Mouse (Mus musculus) urinary bladder, adult 2 months (tissue): ENCODE results near the gene Prim2. TPM values are rescaled to one million over a fixed set of nuclear protein-coding genes. Genes with fewer than 3 reads are reported as not detected.

Experiments used
- DNase-seq: peaks from one replicate; pipeline ENCODE4 v3.0.0; 2022; ENCODE audit warnings: low spot score
- polyA plus RNA-seq: library from polyadenylated mRNA; depleted of rRNA; stranded (reverse); fragments of >200 nt; gene quantifications from 2 replicates; pipeline ENCODE4 v1.2.3, GENCODE M21; 2012

The Prim2 gene
- polyA plus RNA-seq, 1 experiment, result 10.8 TPM

GRCm38 (mm10) chr1:33604087-33604699 is 65.4 kb downstream of the Prim2 start:
- no peak for DNase-seq

DNA sequence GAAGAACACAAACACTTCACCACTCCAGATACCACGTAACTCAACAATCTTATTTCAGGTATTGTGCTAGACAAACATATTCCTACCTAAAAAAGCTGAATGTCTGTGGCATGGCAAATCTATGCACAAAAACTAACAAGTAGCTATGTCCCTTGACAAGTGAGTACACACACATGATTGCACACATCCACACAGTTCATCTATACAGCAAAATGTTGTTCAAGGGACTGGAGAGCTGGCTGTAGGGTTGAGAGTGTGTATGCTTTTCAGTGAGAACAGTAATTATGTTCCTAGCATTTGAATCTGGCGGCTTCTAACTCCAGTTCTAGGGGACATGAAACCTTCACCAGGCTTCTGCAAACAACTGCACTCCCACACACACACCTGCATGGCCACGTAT is 69.9 kb downstream of the Prim2 start:
- DNase-seq, result no peak

GRCm38 (mm10) chr1:33599019-33599667 is 70.5 kb downstream of the Prim2 start:
- DNase-seq, result no peak

DNA sequence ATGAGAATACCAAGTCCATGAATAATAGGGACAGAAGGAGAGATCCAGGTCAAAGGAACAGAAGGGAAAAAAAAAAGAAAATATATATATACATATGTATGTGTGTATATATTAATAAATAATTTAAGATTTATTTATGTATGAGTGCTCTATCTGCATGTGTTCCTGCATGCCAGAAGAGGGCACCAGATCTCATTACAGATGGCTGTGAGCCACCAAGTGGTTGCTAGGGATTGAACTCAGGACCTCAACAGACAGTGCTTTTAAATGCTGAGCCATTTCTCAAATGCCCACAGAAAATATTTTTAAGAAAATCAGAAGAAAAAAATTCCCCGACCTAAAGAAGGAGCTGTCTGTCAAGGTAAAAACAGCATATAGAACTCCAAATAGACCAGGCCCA is 72.6 kb downstream of the Prim2 start:
- DNase-seq, result no peak

DNA sequence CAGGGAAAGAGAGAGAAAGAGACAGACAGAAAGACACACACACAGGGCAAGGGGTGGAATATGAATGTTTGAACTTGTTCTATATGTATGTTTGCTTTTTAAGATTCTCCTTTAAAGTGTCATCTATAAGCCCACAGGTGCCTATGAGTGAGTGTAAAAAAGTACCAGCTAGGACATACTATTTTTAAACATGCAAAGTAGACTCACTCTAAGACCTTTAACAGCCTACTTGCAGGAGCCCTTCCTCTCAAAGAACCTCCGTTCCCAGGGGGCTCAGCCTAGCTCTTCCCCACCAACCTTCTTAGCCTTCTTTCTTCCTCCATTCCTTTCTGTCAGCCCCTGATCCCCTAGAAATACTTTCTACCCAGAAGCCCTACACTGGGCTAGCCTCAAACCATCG is 73.7 kb downstream of the Prim2 start:
- DNase-seq, result no peak

DNA sequence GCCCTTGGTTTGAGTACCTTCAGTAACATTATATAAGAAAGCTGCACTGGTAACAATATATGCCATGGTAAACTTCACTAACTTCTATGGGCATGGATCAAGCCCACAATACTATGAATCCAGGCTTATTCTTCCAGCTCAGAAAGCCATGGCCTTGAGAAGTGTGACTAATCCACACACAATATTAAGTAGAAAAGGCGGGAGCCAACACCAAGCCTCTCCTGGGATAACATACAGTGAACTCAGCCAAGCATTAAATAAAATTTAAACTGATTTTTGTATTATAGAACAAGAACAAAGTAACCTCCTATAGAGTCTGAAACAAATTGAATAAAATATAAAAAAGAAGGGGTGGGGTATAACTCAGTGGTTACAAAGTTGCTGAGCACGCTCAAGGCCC is 74.6 kb downstream of the Prim2 start:
- no peak for DNase-seq

DNA sequence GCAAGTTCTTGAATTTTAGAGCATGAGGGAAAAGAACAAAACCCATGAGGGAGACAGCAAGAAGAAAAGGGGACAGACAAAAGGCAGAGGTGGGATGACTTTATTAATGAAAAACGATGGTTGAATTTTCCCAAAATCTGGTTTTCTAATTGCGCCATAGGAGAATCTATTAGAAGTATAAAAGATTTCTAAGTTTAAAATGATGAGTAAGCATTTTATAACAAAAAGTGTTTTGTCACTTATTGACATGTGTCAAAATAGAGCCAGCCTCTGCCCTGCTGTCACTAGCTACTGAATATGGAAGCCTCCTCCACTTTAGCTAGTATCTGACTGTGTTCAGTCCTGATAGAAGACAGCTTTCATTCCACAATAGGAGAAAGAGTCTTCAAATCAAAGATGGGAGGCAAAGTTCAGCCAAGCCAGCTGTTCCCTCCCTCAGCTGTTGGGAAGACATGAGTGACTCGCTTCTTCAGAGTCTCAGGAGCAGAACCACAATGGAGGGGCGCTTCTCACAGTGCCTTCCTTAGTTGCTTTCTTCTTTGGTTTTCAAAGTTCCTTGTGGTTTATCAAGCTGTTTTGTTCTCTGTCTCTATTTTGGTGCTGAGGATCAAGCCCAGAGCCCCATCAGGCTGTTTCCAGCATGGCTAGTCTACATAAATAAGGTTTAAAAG is 75.7 kb downstream of the Prim2 start:
- no peak for DNase-seq

GRCm38 (mm10) chr1:33591997-33592608 is 77.5 kb downstream of the Prim2 start:
- DNase-seq, result no peak

- no peak for DNase-seq
Measured at GRCm38 (mm10) chr1:33590556-33591411, 78.8 kb downstream of the Prim2 start.

- no peak for DNase-seq
Measured at GRCm38 (mm10) chr1:33589531-33589930, 80.1 kb downstream of the Prim2 start.

DNA sequence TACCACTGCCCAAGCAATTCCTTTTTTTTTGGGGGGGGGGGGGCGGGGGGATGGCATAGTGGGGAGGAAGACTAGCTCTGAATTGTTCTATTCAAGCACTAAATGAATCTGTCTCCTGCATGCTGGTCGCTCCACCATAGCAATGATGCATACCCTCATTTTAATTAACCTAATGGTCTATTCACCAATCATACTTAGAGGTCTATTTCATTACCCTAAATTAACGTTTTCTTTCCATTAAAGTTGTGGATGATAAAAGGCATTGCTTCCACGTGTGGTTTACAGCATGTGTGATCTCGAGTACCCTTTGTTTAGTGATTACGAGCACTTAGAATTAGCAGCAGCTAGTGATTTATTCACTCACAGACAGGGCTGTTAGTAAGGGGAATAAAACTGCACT is 81.0 kb downstream of the Prim2 start:
- no peak for DNase-seq

GRCm38 (mm10) chr1:33584590-33584978 is 85.0 kb downstream of the Prim2 start:
- no peak for DNase-seq

DNA sequence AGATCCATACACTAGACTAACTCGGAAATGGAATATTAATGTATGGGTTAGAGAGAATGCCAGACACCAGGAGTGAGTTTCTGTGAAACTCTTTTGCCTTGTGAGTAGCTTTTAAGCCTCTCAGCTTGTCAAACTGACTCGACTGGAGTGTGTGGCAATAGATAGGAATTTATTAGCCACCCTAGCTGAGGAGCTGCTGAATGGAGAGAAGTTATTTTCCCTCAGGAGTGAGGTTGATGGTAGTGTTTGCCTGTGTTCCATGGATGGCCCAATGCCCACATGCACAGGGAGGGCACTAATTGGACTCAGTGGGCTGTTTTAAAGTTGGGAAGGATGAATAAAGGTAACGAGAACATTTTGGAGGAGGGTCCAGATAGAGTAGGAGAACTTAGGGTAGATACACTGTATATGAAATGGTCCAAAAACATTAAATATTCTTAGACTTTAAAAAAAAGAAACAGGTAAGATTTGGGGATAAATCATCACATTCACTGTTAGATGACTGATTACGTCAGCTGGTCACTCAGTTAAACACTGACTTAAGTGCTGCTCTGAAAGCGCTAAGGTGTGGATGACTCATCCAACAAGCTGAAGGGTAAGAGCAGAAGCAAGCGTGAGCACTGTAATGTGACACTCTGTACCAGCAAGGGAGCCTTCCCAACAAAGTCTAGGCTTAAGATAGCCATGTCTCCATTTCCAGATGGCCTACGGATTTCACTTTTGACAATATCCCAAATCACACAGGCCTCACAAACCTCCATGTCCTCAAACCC is 85.6 kb downstream of the Prim2 start:
- no peak for DNase-seq

- no peak for DNase-seq
Measured at GRCm38 (mm10) chr1:33578593-33578992, 91.0 kb downstream of the Prim2 start.

- no peak for DNase-seq
Measured at GRCm38 (mm10) chr1:33574459-33574858, 95.1 kb downstream of the Prim2 start.

GRCm38 (mm10) chr1:33565764-33566401 is 103.7 kb downstream of the Prim2 start:
- DNase-seq, result no peak

DNA sequence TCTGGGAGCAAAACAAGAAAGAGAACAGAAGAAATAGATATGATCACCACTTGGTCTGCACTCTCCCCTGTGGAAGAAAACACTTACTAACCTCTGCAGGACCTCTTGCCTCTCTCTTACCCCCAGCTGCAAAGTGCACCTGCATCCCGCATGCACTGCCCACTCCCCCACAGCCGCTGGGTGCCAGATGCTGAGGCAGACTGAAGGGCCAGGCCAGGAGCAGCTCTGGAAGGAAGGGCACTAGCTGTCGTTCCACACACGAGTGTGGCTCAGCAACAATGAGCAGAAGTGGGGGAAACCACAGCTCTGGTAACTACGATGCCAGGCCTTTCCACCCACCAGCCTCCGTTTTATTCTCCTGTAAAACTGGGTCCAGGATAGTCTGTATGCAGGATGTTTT is 105.6 kb downstream of the Prim2 start:
- DNase-seq, result no peak

GRCm38 (mm10) chr1:33563611-33564010 is 106.0 kb downstream of the Prim2 start:
- DNase-seq, result no peak

GRCm38 (mm10) chr1:33556638-33557037 is 113.0 kb downstream of the Prim2 start:
- no peak for DNase-seq

DNA sequence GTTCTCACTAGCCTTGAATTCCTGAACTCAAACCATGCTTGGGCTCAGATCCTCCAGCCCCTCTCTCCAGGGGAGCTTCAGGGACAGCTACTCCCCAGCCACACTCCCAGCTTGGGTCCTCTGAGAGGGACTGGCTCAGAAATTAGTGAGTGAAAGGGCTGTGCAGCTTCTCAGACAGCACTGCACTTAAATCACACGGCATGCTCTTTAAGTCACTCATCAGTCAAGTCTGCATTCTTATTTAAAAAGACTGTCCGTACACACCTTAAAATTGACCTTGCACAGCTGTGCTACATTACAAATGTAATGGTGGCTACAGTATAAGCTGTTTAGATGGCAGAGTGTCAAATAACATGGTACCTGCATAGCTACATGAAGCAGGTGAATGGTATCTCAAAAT is 114.0 kb downstream of the Prim2 start:
- DNase-seq, result no peak

GRCm38 (mm10) chr1:33551350-33551749 is 118.2 kb downstream of the Prim2 start:
- no peak for DNase-seq
